Mouse (Mus musculus): ENCODE data around the gene Polr1b. TPM values are rescaled to one million over a fixed set of nuclear protein-coding genes. Genes with fewer than 3 reads are reported as not detected.

The Polr1b gene
- polyA plus RNA-seq (2011; ENCODE audit: insufficient read depth, insufficient read length, low replicate concordance, missing spikeins) = 7.9 and 21.6 TPM in 2 replicates

- H3K4me1 ChIP-seq (ENCODE audit: control insufficient read depth, insufficient read depth, low read length) = no peaks in the 10 kb centered on the region
- no peak within 1 kb of the TSS for H3K27ac ChIP-seq (ENCODE audit: control insufficient read depth, insufficient read depth, low read depth, low read length, poor library complexity)
- H3K4me3 ChIP-seq (replicated peaks; ENCODE audit: control insufficient read depth, low read depth, low read length) = peak within 1 kb of the TSS; percentile 95
- WGBS = under 1% methylated on average over 35 of the region's 35 CpGs
- TF ChIP-seq POLR2A (IDR thresholded peaks at IDR 0.05; ENCODE audit: borderline replicate concordance, control insufficient read depth, low read depth, low read length) (peak; percentile 77; the same call in 1 of the 2 replicates), CTCF (IDR thresholded peaks at IDR 0.05; ENCODE audit: control insufficient read depth, insufficient read depth, low read length) (no peak)
Measured at GRCm38 (mm10) chr2:129100784-129101310, at the start of gene Polr1b. Polr1b (plus strand) TSS chr2:129100995.

DNA sequence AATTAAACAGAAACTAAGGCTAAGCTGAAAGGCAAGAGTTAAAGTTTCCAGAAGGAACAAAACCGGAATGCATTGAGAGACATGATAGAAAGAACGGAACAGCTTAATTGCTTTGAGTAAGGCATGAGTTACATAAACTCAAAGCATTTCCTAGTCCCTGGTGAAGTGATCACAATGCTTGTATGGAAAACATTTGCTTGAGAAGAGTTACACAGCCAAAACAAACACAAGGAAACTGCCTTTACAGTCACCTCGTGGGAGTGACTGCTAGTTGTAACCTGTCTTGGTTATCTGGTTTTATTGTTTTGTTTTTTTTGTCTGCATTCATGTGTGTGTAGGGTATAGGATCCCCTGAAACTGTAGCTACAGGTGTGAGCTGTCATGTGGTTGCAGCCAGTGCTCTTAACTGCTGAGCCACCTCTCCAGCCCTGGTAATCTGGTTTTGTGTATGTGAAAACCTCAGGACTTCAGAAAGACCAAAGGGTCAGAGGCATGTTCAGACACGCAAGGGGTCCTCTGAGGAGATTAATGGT, 48.3 kb upstream of the Polr1b start:
- WGBS = 71% methylated on average over 4 of the region's 4 CpGs
- no peak for TF ChIP-seq CTCF (IDR thresholded peaks at IDR 0.05; ENCODE audit: control insufficient read depth, insufficient read depth, low read length)
- H3K4me3 ChIP-seq (replicated peaks; ENCODE audit: control insufficient read depth, low read depth, low read length) = no peak overlapping the region
- H3K4me1 ChIP-seq (ENCODE audit: control insufficient read depth, insufficient read depth, low read length) = no peaks in the 10 kb centered on the region
- H3K27ac ChIP-seq (ENCODE audit: control insufficient read depth, insufficient read depth, low read depth, low read length, poor library complexity) = no peak overlapping the region

- no peak for TF ChIP-seq POLR2A (IDR thresholded peaks at IDR 0.05; ENCODE audit: borderline replicate concordance, control insufficient read depth, low read depth, low read length)
- no peak for TF ChIP-seq CTCF (IDR thresholded peaks at IDR 0.05; ENCODE audit: control insufficient read depth, insufficient read depth, low read length)
- Histone ChIP-seq H3K4me1 (ENCODE audit: control insufficient read depth, insufficient read depth, low read length) (no peaks in the 10 kb centered on the region), H3K27ac (ENCODE audit: control insufficient read depth, insufficient read depth, low read depth, low read length, poor library complexity) (no peak overlapping the region), H3K4me3 (replicated peaks; ENCODE audit: control insufficient read depth, low read depth, low read length) (no peak overlapping the region)
- WGBS = 85% methylated on average over 6 of the region's 6 CpGs
Measured at GRCm38 (mm10) chr2:129055741-129056140, 45.1 kb upstream of the Polr1b start.

GRCm38 (mm10) chr2:129056597-129056996, 44.2 kb upstream of the Polr1b start:
- Histone ChIP-seq H3K4me3 (replicated peaks; ENCODE audit: control insufficient read depth, low read depth, low read length) (no peak overlapping the region), H3K27ac (ENCODE audit: control insufficient read depth, insufficient read depth, low read depth, low read length, poor library complexity) (no peak overlapping the region), H3K4me1 (ENCODE audit: control insufficient read depth, insufficient read depth, low read length) (no peaks in the 10 kb centered on the region)
- TF ChIP-seq CTCF (IDR thresholded peaks at IDR 0.05; ENCODE audit: control insufficient read depth, insufficient read depth, low read length) (peak; percentile 43; the same call in 1 of the 2 replicates), POLR2A (IDR thresholded peaks at IDR 0.05; ENCODE audit: borderline replicate concordance, control insufficient read depth, low read depth, low read length) (no peak)
- WGBS = 64% methylated on average over 9 of the region's 9 CpGs

- Histone ChIP-seq H3K27ac (ENCODE audit: control insufficient read depth, insufficient read depth, low read depth, low read length, poor library complexity) (no peak overlapping the region), H3K4me3 (replicated peaks; ENCODE audit: control insufficient read depth, low read depth, low read length) (no peak overlapping the region), H3K4me1 (ENCODE audit: control insufficient read depth, insufficient read depth, low read length) (no peaks in the 10 kb centered on the region)
- whole genome bisulfite sequencing = 90% methylated on average over 8 of the region's 8 CpGs
- TF ChIP-seq POLR2A (IDR thresholded peaks at IDR 0.05; ENCODE audit: borderline replicate concordance, control insufficient read depth, low read depth, low read length) (no peak), CTCF (IDR thresholded peaks at IDR 0.05; ENCODE audit: control insufficient read depth, insufficient read depth, low read length) (no peak)
Measured at GRCm38 (mm10) chr2:129057256-129057655, 43.5 kb upstream of the Polr1b start.

DNA sequence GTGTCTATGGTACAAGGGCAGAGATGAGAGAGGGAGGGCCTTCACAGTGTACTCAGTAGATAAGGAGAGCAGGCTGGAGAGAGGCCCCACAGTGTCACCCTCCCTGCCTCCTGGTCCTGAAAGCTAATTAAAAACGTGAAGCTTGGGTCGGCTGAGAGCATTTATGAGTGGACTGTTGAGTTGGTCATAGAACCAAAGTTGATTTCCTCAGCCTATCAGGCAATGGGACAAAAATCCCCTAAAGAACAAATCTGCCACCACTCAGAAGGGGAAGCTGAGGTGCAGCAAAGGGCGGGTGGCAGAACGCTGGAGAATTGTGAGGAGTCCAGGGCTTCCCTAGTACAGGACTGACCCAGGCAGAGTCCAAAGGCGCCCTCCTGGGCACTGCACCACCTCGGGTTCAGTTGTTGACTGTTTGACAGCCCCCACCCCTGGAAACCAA, 42.9 kb upstream of the Polr1b start:
- TF ChIP-seq POLR2A (IDR thresholded peaks at IDR 0.05; ENCODE audit: borderline replicate concordance, control insufficient read depth, low read depth, low read length) = no peak
- no peak for TF ChIP-seq CTCF (IDR thresholded peaks at IDR 0.05; ENCODE audit: control insufficient read depth, insufficient read depth, low read length)
- Histone ChIP-seq H3K4me3 (replicated peaks; ENCODE audit: control insufficient read depth, low read depth, low read length) (no peak overlapping the region), H3K27ac (ENCODE audit: control insufficient read depth, insufficient read depth, low read depth, low read length, poor library complexity) (no peak overlapping the region), H3K4me1 (ENCODE audit: control insufficient read depth, insufficient read depth, low read length) (no peaks in the 10 kb centered on the region)
- 61% methylated on average over 6 of the region's 6 CpGs for WGBS

DNA sequence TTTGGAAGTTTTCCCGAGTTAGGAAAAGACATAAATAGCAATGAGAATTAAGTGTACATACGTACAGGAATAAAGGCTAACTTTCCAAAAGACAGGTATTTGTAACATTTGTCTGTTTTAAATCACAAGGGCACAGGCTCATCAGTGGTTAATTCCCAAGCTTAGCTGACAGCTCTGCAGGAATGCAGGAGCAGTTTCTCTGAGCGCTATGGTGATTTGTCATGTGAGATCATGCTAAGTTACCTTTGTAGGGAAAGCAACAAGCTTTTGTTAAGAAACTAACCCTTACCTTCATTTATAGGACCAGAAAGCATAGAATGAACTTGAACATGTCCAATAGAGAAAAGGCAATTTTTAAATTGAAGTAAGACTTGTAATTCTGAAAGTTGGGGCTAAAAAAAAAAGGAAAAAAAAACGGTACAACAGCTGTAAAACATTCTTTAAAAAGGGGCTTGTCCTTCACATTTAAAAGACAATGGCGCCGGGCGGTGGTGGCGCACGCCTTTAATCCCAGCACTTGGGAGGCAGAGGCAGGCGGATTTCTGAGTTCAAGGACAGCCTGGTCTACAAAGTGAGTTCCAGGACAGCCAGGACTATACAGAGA, 39.2 kb upstream of the Polr1b start:
- no peak overlapping the region for H3K4me3 ChIP-seq (replicated peaks; ENCODE audit: control insufficient read depth, low read depth, low read length)
- TF ChIP-seq POLR2A (IDR thresholded peaks at IDR 0.05; ENCODE audit: borderline replicate concordance, control insufficient read depth, low read depth, low read length) = no peak
- no peak for TF ChIP-seq CTCF (IDR thresholded peaks at IDR 0.05; ENCODE audit: control insufficient read depth, insufficient read depth, low read length)
- H3K4me1 ChIP-seq (ENCODE audit: control insufficient read depth, insufficient read depth, low read length) = no peaks in the 10 kb centered on the region
- WGBS = 80% methylated on average over 10 of the region's 10 CpGs
- H3K27ac ChIP-seq (ENCODE audit: control insufficient read depth, insufficient read depth, low read depth, low read length, poor library complexity) = no peak overlapping the region

- WGBS = 3% methylated on average over 62 of the region's 62 CpGs
- TF ChIP-seq CTCF (IDR thresholded peaks at IDR 0.05; ENCODE audit: control insufficient read depth, insufficient read depth, low read length) (no peak), POLR2A (IDR thresholded peaks at IDR 0.05; ENCODE audit: borderline replicate concordance, control insufficient read depth, low read depth, low read length) (peak; percentile 29; the same call in 1 of the 2 replicates)
- Histone ChIP-seq H3K4me1 (ENCODE audit: control insufficient read depth, insufficient read depth, low read length) (no peaks in the 10 kb centered on the region; the same call in 1 of the 2 replicates), H3K27ac (ENCODE audit: control insufficient read depth, insufficient read depth, low read depth, low read length, poor library complexity) (no peak within 1 kb of the TSS), H3K4me3 (replicated peaks; ENCODE audit: control insufficient read depth, low read depth, low read length) (peak within 1 kb of the TSS; percentile 73)
Measured at GRCm38 (mm10) chr2:129065437-129066282, 35.1 kb upstream of the Polr1b start, which contains the start of gene Ttl. Ttl (plus strand) TSS chr2:129065942.

Measured in bone marrow, adult 2 months (tissue).